Mouse (Mus musculus) lung, adult 2 months (tissue): ENCODE measurements around the gene Hs2st1.

ENCODE experiments used
- CTCF ChIP-seq: fragments of 200-500 bp; IDR thresholded peaks from 2 replicates; pipeline ENCODE4 v1.5.1; 2011; ENCODE audit warnings: mild to moderate bottlenecking, low read length, control low read depth; ENCODE audit not compliant: insufficient read depth
- POLR2A ChIP-seq: fragments of 200-500 bp; IDR thresholded peaks from 2 replicates; pipeline ENCODE4 v1.6.1; 2011; ENCODE audit warnings: low read depth, mild to moderate bottlenecking, control low read depth, low read length, borderline replicate concordance; ENCODE audit errors: extremely low read depth

DNA sequence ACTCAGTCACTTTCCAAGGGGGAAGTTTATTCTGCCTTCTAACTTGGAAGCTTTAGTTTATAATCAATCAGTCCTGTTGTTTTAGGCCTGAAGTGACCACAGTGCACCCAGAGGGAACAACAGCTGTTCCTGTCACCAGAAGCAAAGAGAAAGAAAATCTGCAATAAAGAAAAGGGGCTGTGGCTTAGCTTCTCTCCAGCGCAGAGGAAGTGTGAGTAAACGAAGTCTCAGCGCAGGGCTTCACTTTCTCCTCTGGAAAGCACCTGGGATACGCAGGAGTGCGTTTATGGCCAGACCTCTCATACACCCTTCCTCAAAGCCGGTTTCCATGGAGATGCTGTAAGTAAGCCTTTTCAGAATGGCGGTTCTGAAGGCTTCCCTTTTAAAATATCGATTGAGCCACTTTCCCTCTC is 110.7 kb downstream of the Hs2st1 start:
- TF ChIP-seq CTCF (no peak), POLR2A (no peak)
